7 mouse cellular contexts compared by ENCODE assay signal in the genomic region with DNA sequence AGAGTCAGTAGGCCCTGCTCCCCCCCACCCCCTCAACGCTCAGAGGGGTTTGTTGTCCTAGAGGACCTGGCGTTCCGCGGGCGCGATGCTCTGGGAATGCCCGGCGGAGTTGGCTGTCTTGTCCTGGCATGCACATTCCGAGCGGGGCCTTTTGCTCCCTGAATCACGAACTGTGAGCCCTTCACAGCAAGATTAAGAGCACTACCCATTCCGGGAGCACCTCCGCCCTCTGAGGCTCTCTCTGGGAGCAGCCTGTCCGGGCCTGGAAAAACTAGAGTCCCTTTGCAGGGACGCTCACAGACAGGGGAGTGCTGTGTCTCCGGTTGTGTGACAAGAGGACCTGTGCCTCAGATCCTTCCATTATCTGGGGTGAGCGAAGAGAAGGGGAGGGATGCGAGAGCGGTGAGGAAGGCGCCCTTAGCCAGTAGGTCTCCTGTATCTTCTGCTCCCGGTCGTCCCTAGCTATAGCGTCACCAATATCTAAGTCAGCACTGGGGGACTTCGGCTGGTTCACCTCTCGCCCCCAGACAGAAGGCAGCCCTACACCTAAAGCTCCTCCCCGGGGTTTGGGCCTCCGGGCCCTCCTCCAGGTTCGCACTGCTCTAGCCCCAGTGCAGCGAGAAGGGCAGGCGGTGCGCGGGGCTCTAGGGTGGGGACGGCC. TPM values are rescaled to one million over a fixed set of nuclear protein-coding genes. Genes with fewer than 3 reads are reported as not detected.
A peak's percentile ranks its signal among the peaks of the same experiment; 100 is the strongest.
DNase-seq lines count a peak whose midpoint lies in the region; ATAC-seq and TF ChIP-seq lines count a peak whose summit lies in the region.

No protein-coding gene starts in this region.

- 0 out of 2 replicates have a peak, but pooled peaks have one; percentile 6 for ATAC-seq in embryonic facial prominence, embryonic 14.5 days (ENCODE audit: low read depth)
- peak; percentile 3; the same call in 1 of the 2 replicates for ATAC-seq in intestine, embryonic 16.5 days
- ATAC-seq in midbrain, embryonic 13.5 days, result 0 out of 2 replicates have a peak, but pooled peaks have one; percentile 4

- peaks cover 15% of the 10 kb centered on the region; the same call in 1 of the 2 replicates for H3K27me3 ChIP-seq in thymus, adult 2 months (ENCODE audit: control insufficient read depth, insufficient read depth, low read length)
- H3K27me3 ChIP-seq in embryonic facial prominence, embryonic 14.5 days (replicated peaks; ENCODE audit: control insufficient read depth, insufficient read depth, low read length), result peaks cover 53% of the 10 kb centered on the region
- peaks cover 10% of the 10 kb centered on the region for H3K27me3 ChIP-seq in intestine, embryonic 16.5 days (replicated peaks; ENCODE audit: control insufficient read depth, insufficient read depth, low read length)
- H3K27me3 ChIP-seq in midbrain, embryonic 13.5 days, result peaks cover 88% of the 10 kb centered on the region

- no peak for TF ChIP-seq POLR2A in thymus, adult 2 months (IDR thresholded peaks at IDR 0.05; ENCODE audit: control insufficient read depth, extremely low read depth, insufficient read depth, low read length, poor library complexity)

- no peak for DNase-seq in thymus, adult 2 months
- no peak for DNase-seq in thymus, postnatal 36 days
- DNase-seq in embryonic facial prominence, embryonic 14.5 days (ENCODE audit: low spot score), result no peak
- no peak for DNase-seq in gastrocnemius, postnatal 4 days (ENCODE audit: low spot score in 2 of 2)
- no peak for DNase-seq in c-Kit-positive CD71-positive TER-119-positive erythroid progenitor cells, embryonic 14.5 days (ENCODE audit: low spot score)

- 5% methylated on average over 32 of the region's 33 CpGs for WGBS in thymus, adult 2 months
- 1% methylated on average over 26 of the region's 33 CpGs for WGBS in embryonic facial prominence, embryonic 14.5 days
- under 1% methylated on average over 33 of the region's 33 CpGs for WGBS in intestine, embryonic 16.5 days
- 1% methylated on average over 33 of the region's 33 CpGs for WGBS in midbrain, embryonic 13.5 days

- peaks cover 37% of the 10 kb centered on the region for H3K4me1 ChIP-seq in thymus, adult 2 months (replicated peaks; ENCODE audit: control insufficient read depth, insufficient read depth, low read length)
- peaks cover 26% of the 10 kb centered on the region for H3K4me1 ChIP-seq in embryonic facial prominence, embryonic 14.5 days (ENCODE audit: control insufficient read depth, insufficient read depth, low read length)
- H3K4me1 ChIP-seq in intestine, embryonic 16.5 days (ENCODE audit: control insufficient read depth, insufficient read depth, low read length), result peaks cover 50% of the 10 kb centered on the region
- H3K4me1 ChIP-seq in midbrain, embryonic 13.5 days (replicated peaks), result peaks cover 37% of the 10 kb centered on the region

- H3K36me3 ChIP-seq in thymus, adult 2 months (ENCODE audit: control insufficient read depth, insufficient read depth, low read length), result no peaks in the 10 kb centered on the region
- H3K36me3 ChIP-seq in embryonic facial prominence, embryonic 14.5 days (ENCODE audit: control insufficient read depth, insufficient read depth, low read length), result peaks cover 14% of the 10 kb centered on the region
- no peaks in the 10 kb centered on the region for H3K36me3 ChIP-seq in intestine, embryonic 16.5 days (ENCODE audit: control insufficient read depth, insufficient read depth, low read length)
- peaks cover 21% of the 10 kb centered on the region for H3K36me3 ChIP-seq in midbrain, embryonic 13.5 days

- peak overlapping the region; percentile 52 for H3K4me3 ChIP-seq in thymus, adult 2 months (ENCODE audit: control insufficient read depth, insufficient read depth, low read length)
- peak overlapping the region; percentile 57 for H3K4me3 ChIP-seq in embryonic facial prominence, embryonic 14.5 days (ENCODE audit: low read depth, low read length)
- peak overlapping the region; percentile 62 for H3K4me3 ChIP-seq in intestine, embryonic 16.5 days (ENCODE audit: low read length)
- peak overlapping the region; percentile 37 for H3K4me3 ChIP-seq in midbrain, embryonic 13.5 days (replicated peaks)

- H3K27ac ChIP-seq in thymus, adult 2 months (ENCODE audit: control insufficient read depth, insufficient read depth, low read length), result no peak overlapping the region
- H3K27ac ChIP-seq in embryonic facial prominence, embryonic 14.5 days (replicated peaks; ENCODE audit: low read depth, low read length), result peak overlapping the region; percentile 56
- H3K27ac ChIP-seq in intestine, embryonic 16.5 days (ENCODE audit: low read length), result peak overlapping the region; percentile 78
- H3K27ac ChIP-seq in midbrain, embryonic 13.5 days, result no peak overlapping the region

- peak overlapping the region; percentile 75 for H3K4me2 ChIP-seq in embryonic facial prominence, embryonic 14.5 days (ENCODE audit: low read depth, low read length)
- H3K4me2 ChIP-seq in intestine, embryonic 16.5 days (ENCODE audit: low read depth, low read length), result peak overlapping the region; percentile 97
- H3K4me2 ChIP-seq in midbrain, embryonic 13.5 days (replicated peaks), result peak overlapping the region; percentile 56

- H3K9me3 ChIP-seq in embryonic facial prominence, embryonic 14.5 days (ENCODE audit: control insufficient read depth, low read length), result no peaks in the 10 kb centered on the region
- H3K9me3 ChIP-seq in intestine, embryonic 16.5 days (ENCODE audit: control insufficient read depth, low read length), result no peaks in the 10 kb centered on the region
- no peaks in the 10 kb centered on the region for H3K9me3 ChIP-seq in midbrain, embryonic 13.5 days

- peak overlapping the region; percentile 62 for H3K9ac ChIP-seq in embryonic facial prominence, embryonic 14.5 days (ENCODE audit: low read depth, low read length)
- peak overlapping the region; percentile 74 for H3K9ac ChIP-seq in intestine, embryonic 16.5 days (ENCODE audit: low read depth, low read length)
- peak overlapping the region; percentile 64 for H3K9ac ChIP-seq in midbrain, embryonic 13.5 days (replicated peaks)

- TF ChIP-seq CTCF in thymus, adult 2 months (IDR thresholded peaks at IDR 0.05; ENCODE audit: borderline replicate concordance, control insufficient read depth, extremely low read depth, insufficient read depth, low read length, poor library complexity), result no peak

RNA-seq across cellular contexts. Expression of gene Arhgap27, which starts 0.8 kb away (rescaled TPM):
- polyA plus RNA-seq in thymus, adult 2 months (2012; rRNA removed), result 124 and 125 TPM in 2 replicates
- polyA plus RNA-seq in embryonic facial prominence, embryonic 14.5 days (2014; fragmentation: Nextera tagmentation; extraction: Ambion mirVana), result 8.6 and 9.4 TPM in 2 replicates
- 40.2 and 42.3 TPM in 2 replicates for polyA plus RNA-seq in intestine, embryonic 16.5 days (2015; fragmentation: Nextera tagmentation; extraction: Ambion mirVana)
- polyA plus RNA-seq in midbrain, embryonic 13.5 days (2015; fragmentation: Nextera tagmentation; extraction: Ambion mirVana), result 1.7 and 2.6 TPM in 2 replicates
- total RNA-seq in gastrocnemius, postnatal 4 days (2021), result 10 to 100 TPM; 11.7 to 12.2 TPM

RNA-seq across cellular contexts. Expression of gene Plekhm1, which starts 49.8 kb away (rescaled TPM):
- polyA plus RNA-seq in thymus, adult 2 months (2012; rRNA removed), result 43.6 and 46.4 TPM in 2 replicates
- 8.1 and 8.7 TPM in 2 replicates for polyA plus RNA-seq in embryonic facial prominence, embryonic 14.5 days (2014; fragmentation: Nextera tagmentation; extraction: Ambion mirVana)
- 6.1 and 7.0 TPM in 2 replicates for polyA plus RNA-seq in intestine, embryonic 16.5 days (2015; fragmentation: Nextera tagmentation; extraction: Ambion mirVana)
- 9.1 and 9.4 TPM in 2 replicates for polyA plus RNA-seq in midbrain, embryonic 13.5 days (2015; fragmentation: Nextera tagmentation; extraction: Ambion mirVana)
- total RNA-seq in gastrocnemius, postnatal 4 days (2021), result 10 to 100 TPM; 12.0 to 12.8 TPM

Comparison
In these comparisons a context has a peak if more than half of its experiments do, and no peak if none do; other contexts are left out.
1. H3K27ac ChIP-seq: peak in embryonic facial prominence, embryonic 14.5 days (single experiment) and intestine, embryonic 16.5 days (single experiment); none in thymus, adult 2 months (single experiment) and midbrain, embryonic 13.5 days (single experiment).
2. Peak in every context shown above with its lines, with median percentiles within 50 percentile points of each other: H3K4me3 ChIP-seq, ATAC-seq, H3K4me2 ChIP-seq and H3K9ac ChIP-seq.